Mouse (Mus musculus): ENCODE measurements around the gene Lce1l. TPM values are rescaled to one million over a fixed set of nuclear protein-coding genes. Genes with fewer than 3 reads are reported as not detected.
"Not testable (repeated sequence)": the region's sequence is repeated elsewhere in the genome, so short reads cannot be mapped to it uniquely, and the experiment has no call there.

Lce1l gene
- total RNA-seq (2015) (not detected in 2 replicates), total RNA-seq (2017) (not detected in 2 replicates)

- ATAC-seq (ENCODE audit: poor library complexity, severe bottlenecking) = no peak
Measured at GRCm38 (mm10) chr3:92851186-92851585, at the start of gene Lce1l. TSS of gene Lce1l (minus strand) at chr3:92851286.

GRCm38 (mm10) chr3:92894489-92894888 is 43.4 kb upstream of the Lce1l start:
- no peak for ATAC-seq (ENCODE audit: poor library complexity, severe bottlenecking)

- no peak for ATAC-seq (ENCODE audit: poor library complexity, severe bottlenecking)
Measured at GRCm38 (mm10) chr3:92894063-92894462, 43.0 kb upstream of the Lce1l start.

- no peak for ATAC-seq (ENCODE audit: poor library complexity, severe bottlenecking)
Measured at GRCm38 (mm10) chr3:92874180-92874579, 23.1 kb upstream of the Lce1l start.

- ATAC-seq (ENCODE audit: poor library complexity, severe bottlenecking) = no peak
Measured at GRCm38 (mm10) chr3:92870116-92870515, 19.0 kb upstream of the Lce1l start, which contains the start of gene 2310050C09Rik. TSS of gene 2310050C09Rik (minus strand) at chr3:92870216.

- ATAC-seq (ENCODE audit: poor library complexity, severe bottlenecking) = no peak
Measured at GRCm38 (mm10) chr3:92827108-92827507, 24.0 kb downstream of the Lce1l start, which contains the start of gene Kprp. TSS of gene Kprp (minus strand) at chr3:92827247.

GRCm38 (mm10) chr3:92825808-92826207 is 25.3 kb downstream of the Lce1l start:
- no peak for ATAC-seq (ENCODE audit: poor library complexity, severe bottlenecking)

GRCm38 (mm10) chr3:92816036-92816435 is 35.0 kb downstream of the Lce1l start:
- ATAC-seq (ENCODE audit: poor library complexity, severe bottlenecking) = not testable (repeated sequence)

- no peak for ATAC-seq (ENCODE audit: poor library complexity, severe bottlenecking)
Measured at GRCm38 (mm10) chr3:92815581-92815980, 35.5 kb downstream of the Lce1l start.

GRCm38 (mm10) chr3:92807791-92808190 is 43.3 kb downstream of the Lce1l start, which contains the start of gene Lce1k:
TSS of gene Lce1k (minus strand) at chr3:92807891.
- no peak for ATAC-seq (ENCODE audit: poor library complexity, severe bottlenecking)

Other genes with a start within 250 kb of the Lce1l start
- not detected in 2 replicates for gene 2210017I01Rik, start 243.8 kb downstream of the Lce1l start, total RNA-seq (2015)
- gene 2210017I01Rik, start 243.8 kb downstream of the Lce1l start, total RNA-seq (2017) = not detected in 2 replicates
- not detected in 2 replicates for gene Lce6a, start 229.6 kb downstream of the Lce1l start, total RNA-seq (2015)
- not detected in 2 replicates for gene Lce6a, start 229.6 kb downstream of the Lce1l start, total RNA-seq (2017)
- gene Lce1a1, start 203.0 kb downstream of the Lce1l start, total RNA-seq (2015) = not detected in 2 replicates
- not detected in 2 replicates for gene Lce1a1, start 203.0 kb downstream of the Lce1l start, total RNA-seq (2017)
- not detected in 2 replicates for gene Lce1b, start 194.4 kb downstream of the Lce1l start, total RNA-seq (2015)
- gene Lce1b, start 194.4 kb downstream of the Lce1l start, total RNA-seq (2017) = not detected in 2 replicates
- not detected in 2 replicates for gene Lce1a2, start 181.0 kb downstream of the Lce1l start, total RNA-seq (2015)
- not detected in 2 replicates for gene Lce1a2, start 181.0 kb downstream of the Lce1l start, total RNA-seq (2017)
- gene Lce1c, start 172.0 kb downstream of the Lce1l start, total RNA-seq (2015) = not detected in 2 replicates
- gene Lce1c, start 172.0 kb downstream of the Lce1l start, total RNA-seq (2017) = not detected in 2 replicates
- gene Lce1d, start 164.1 kb downstream of the Lce1l start, total RNA-seq (2015) = not detected in 2 replicates
- not detected in 2 replicates for gene Lce1d, start 164.1 kb downstream of the Lce1l start, total RNA-seq (2017)
- not detected in 2 replicates for gene Lce1e, start 142.2 kb downstream of the Lce1l start, total RNA-seq (2015)
- gene Lce1e, start 142.2 kb downstream of the Lce1l start, total RNA-seq (2017) = not detected in 2 replicates
- gene Lce1f, start 130.9 kb downstream of the Lce1l start, total RNA-seq (2015) = not detected in 2 replicates
- gene Lce1f, start 130.9 kb downstream of the Lce1l start, total RNA-seq (2017) = not detected in 2 replicates
- gene Gm38119, start 112.2 kb downstream of the Lce1l start, total RNA-seq (2015) = not detected in 2 replicates
- gene Gm38119, start 112.2 kb downstream of the Lce1l start, total RNA-seq (2017) = not detected in 2 replicates
- not detected in 2 replicates for gene Lce1g, start 98.9 kb downstream of the Lce1l start, total RNA-seq (2015)
- not detected in 2 replicates for gene Lce1g, start 98.9 kb downstream of the Lce1l start, total RNA-seq (2017)
- not detected in 2 replicates for gene Lce1h, start 86.2 kb downstream of the Lce1l start, total RNA-seq (2015)
- gene Lce1h, start 86.2 kb downstream of the Lce1l start, total RNA-seq (2017) = not detected in 2 replicates
- not detected in 2 replicates for gene Lce1i, start 72.4 kb downstream of the Lce1l start, total RNA-seq (2015)
- gene Lce1i, start 72.4 kb downstream of the Lce1l start, total RNA-seq (2017) = not detected in 2 replicates
- gene Lce1j, start 60.8 kb downstream of the Lce1l start, total RNA-seq (2015) = not detected in 2 replicates
- not detected in 2 replicates for gene Lce1j, start 60.8 kb downstream of the Lce1l start, total RNA-seq (2017)
- not detected in 2 replicates for gene Lce1k, start 43.4 kb downstream of the Lce1l start, total RNA-seq (2015)
- gene Lce1k, start 43.4 kb downstream of the Lce1l start, total RNA-seq (2017) = not detected in 2 replicates
- not detected in 2 replicates for gene Kprp, start 24.0 kb downstream of the Lce1l start, total RNA-seq (2015)
- not detected in 2 replicates for gene Kprp, start 24.0 kb downstream of the Lce1l start, total RNA-seq (2017)
- gene 2310050C09Rik, start 18.9 kb upstream of the Lce1l start, total RNA-seq (2015) = not detected in 2 replicates
- not detected in 2 replicates for gene 2310050C09Rik, start 18.9 kb upstream of the Lce1l start, total RNA-seq (2017)
- not detected in 2 replicates for gene Lce3a, start 74.9 kb upstream of the Lce1l start, total RNA-seq (2015)
- not detected in 2 replicates for gene Lce3a, start 74.9 kb upstream of the Lce1l start, total RNA-seq (2017)
- gene Lce3b, start 81.7 kb upstream of the Lce1l start, total RNA-seq (2015) = not detected in 2 replicates
- gene Lce3b, start 81.7 kb upstream of the Lce1l start, total RNA-seq (2017) = not detected in 2 replicates
- gene Lce3c, start 93.2 kb upstream of the Lce1l start, total RNA-seq (2015) = not detected in 2 replicates
- not detected in 2 replicates for gene Lce3c, start 93.2 kb upstream of the Lce1l start, total RNA-seq (2017)
- gene Lce3d, start 106.1 kb upstream of the Lce1l start, total RNA-seq (2015) = not detected in 2 replicates
- gene Lce3d, start 106.1 kb upstream of the Lce1l start, total RNA-seq (2017) = not detected in 2 replicates
- not detected in 2 replicates for gene Lce3e, start 115.8 kb upstream of the Lce1l start, total RNA-seq (2015)
- gene Lce3e, start 115.8 kb upstream of the Lce1l start, total RNA-seq (2017) = not detected in 2 replicates
- gene Lce3f, start 140.9 kb upstream of the Lce1l start, total RNA-seq (2015) = not detected in 2 replicates
- gene Lce3f, start 140.9 kb upstream of the Lce1l start, total RNA-seq (2017) = not detected in 2 replicates
- gene Crct1, start 164.4 kb upstream of the Lce1l start, total RNA-seq (2015) = not detected in 2 replicates
- not detected in 2 replicates for gene Crct1, start 164.4 kb upstream of the Lce1l start, total RNA-seq (2017)
- not detected in 2 replicates for gene Lce1m, start 167.8 kb upstream of the Lce1l start, total RNA-seq (2015)
- gene Lce1m, start 167.8 kb upstream of the Lce1l start, total RNA-seq (2017) = not detected in 2 replicates
- gene Gm4858, start 217.5 kb upstream of the Lce1l start, total RNA-seq (2015) = not detected in 2 replicates
- gene Gm4858, start 217.5 kb upstream of the Lce1l start, total RNA-seq (2017) = not detected in 2 replicates